Mouse (Mus musculus): Measurements from ENCODE around the gene Slc6a14. TPM values are rescaled to one million over a fixed set of nuclear protein-coding genes. Genes with fewer than 3 reads are reported as not detected.

The Slc6a14 gene
- 1,756 TPM for polyA plus RNA-seq (2014; fragmentation: Illumina TruSeq; extraction: RNeasy Lipid Tissue Mini Kit (QIAGEN cat#74804); ENCODE audit: low read depth, low replicate concordance)

DNA sequence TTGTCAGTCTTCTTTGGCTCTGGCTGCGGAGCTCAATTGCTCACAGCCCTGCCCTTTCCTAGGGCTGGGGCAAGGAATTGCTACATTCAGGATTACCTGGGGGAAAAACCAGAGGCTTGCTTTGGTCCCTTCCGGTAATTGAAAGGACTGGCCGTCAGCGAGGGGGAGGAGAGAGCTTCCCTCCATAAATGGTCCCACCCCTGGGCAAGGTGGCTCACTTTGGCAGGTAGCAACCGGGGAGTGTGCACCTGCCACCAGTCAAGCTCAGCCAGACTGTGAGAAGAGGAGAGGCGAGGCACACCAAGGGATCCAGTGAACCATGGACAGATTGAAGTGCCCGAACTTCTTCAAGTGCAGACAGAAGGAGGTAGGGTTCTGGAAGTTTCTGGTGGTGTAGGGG, at the start of gene Slc6a14:
Gene Slc6a14 (plus strand): TSS at position 68 of the 400 bp plus-strand sequence.

DNA sequence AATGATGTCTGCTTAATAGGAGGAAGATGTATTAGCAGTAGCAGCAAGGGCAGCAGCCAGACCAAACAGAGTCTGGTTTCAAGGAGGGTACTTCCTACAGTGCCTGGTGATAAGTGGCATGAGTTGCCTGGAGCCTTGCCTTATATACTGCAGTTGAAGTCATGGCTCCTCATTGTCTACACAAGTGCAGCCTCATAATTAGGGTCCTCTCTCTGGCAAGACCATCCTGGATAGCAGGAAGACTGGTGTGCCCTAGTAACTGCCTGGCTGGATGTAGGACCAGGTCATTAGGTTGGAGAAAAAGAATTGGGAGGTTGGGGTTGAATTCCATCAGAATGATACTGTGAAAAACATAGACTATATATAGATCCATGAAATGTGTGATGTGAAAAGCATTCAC, 30.3 kb downstream of the Slc6a14 start, which contains the start of gene Gm28269:
Gene Gm28269 (minus strand): TSS at position 101 of the 400 bp plus-strand sequence.

Other genes with a start within 250 kb of the Slc6a14 start
- gene Agtr2, start 230.4 kb upstream of the Slc6a14 start, polyA plus RNA-seq (2014; fragmentation: Illumina TruSeq; extraction: RNeasy Lipid Tissue Mini Kit (QIAGEN cat#74804); ENCODE audit: low read depth, low replicate concordance) = 1.2 TPM
- not detected for gene Gm28269, start 30.2 kb downstream of the Slc6a14 start, polyA plus RNA-seq (2014; fragmentation: Illumina TruSeq; extraction: RNeasy Lipid Tissue Mini Kit (QIAGEN cat#74804); ENCODE audit: low read depth, low replicate concordance)